Mouse (Mus musculus) adrenal gland, postnatal 4 days (tissue): Measurements from ENCODE around the gene Tsen2. TPM values are rescaled to one million over a fixed set of nuclear protein-coding genes. Genes with fewer than 3 reads are reported as not detected.

ENCODE experiments used
- DNase-seq, 2 experiments: peaks; one replicate each; pipeline ENCODE4 v3.0.0; 2021 to 2022; ENCODE audit warnings: low spot score in 2 of 2, mixed read lengths in 2 of 2
- long read RNA-seq, 2 experiments: library from polyadenylated mRNA; stranded (forward); transcript quantifications; one replicate each; pipeline ENCODE4 v2.0.0; 2021
- total RNA-seq, 2 experiments: library from RNA; stranded (reverse); gene quantifications; 2 replicates each; pipeline ENCODE4 v1.2.3; 2021

Gene Tsen2
- 10 to 100 TPM; 18.4 to 20.7 TPM for total RNA-seq
- long read RNA-seq, experiment 1, transcript Tsen2-201 (12 exons, 2,106 nt), result major isoform, 11 of 28 reads
- long read RNA-seq, experiment 1, partial matches to known transcripts, result 16 of 28 reads
- long read RNA-seq, experiment 1, other reads (novel, unspliced or antisense), result 0 of 28 reads
- long read RNA-seq, experiment 2, transcript Tsen2-201 (12 exons, 2,106 nt), result major isoform, 23 of 40 reads
- long read RNA-seq, experiment 2, partial matches to known transcripts, result 10 of 40 reads
- long read RNA-seq, experiment 2, other reads (novel, unspliced or antisense), result 7 of 40 reads

DNA sequence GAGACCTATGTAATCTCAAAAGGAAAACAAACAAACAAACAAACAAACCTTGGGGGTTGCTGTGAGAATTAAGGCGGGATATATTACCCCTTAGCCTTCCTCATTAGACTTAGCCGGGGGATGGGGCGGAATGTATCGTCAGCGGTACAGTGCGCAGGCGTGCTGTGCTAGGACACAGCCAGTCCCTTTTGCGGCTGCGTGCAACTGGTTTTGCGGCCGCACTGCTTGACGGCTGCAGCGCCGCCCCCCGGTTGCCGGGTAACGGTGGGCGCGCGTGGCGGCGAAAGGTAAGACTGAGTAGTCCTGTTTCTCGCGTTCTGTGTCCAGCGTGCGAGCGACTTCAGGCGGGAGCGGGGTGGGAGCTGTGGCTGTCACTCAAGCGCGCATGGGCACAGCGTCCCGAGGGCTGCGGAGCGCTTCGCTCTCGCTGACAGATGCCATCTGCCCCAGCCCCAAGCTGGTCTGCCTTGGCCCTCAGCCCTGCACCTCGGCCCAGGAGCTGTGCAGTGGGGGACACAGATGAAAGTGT, at the start of gene Tsen2:
Gene Tsen2, plus strand, starts transcription at position 223 of the 529 bp plus-strand sequence.
- DNase-seq, result peak; percentile 95 to 96

DNA sequence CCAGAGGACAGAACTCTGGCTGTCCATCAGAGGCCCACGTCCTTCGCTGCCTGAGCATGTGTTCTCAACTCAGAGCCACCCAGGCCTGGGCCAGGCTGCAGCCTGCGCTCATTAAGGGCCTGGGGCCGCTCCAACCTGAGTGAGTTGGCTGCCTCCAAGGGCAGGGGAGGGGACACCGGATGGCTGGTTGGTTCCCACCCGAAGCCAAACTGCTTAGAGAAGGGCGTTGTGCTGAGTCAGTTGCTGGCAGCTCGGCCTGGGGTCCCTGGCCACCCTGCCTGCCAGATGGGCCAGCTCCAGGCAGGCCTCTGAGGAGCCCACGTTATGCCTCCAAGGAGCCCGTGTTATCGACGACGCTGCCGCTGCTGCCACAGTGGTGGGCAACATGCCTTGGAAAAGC, 44.9 kb upstream of the Tsen2 start:
- no peak for DNase-seq

DNA sequence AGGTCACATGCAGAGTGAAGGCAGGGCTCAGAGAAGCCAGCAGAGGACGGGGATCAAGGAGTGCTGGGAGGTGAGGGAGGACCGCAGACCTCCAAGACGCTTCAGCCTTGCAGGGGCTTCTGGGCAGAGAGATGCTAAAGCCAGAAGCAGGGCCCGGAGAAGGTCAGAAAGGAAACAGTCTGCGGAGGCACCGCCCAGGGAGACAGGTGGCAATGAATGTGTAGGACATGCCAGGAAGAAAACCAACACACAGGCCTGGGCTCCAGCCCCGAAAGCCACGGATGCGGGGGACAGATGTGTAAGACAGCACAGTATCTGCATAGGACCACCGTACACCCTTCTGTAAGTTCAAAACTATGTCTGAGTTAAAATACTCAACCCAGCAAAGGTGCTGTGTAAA, 44.2 kb upstream of the Tsen2 start:
- no peak for DNase-seq

DNA sequence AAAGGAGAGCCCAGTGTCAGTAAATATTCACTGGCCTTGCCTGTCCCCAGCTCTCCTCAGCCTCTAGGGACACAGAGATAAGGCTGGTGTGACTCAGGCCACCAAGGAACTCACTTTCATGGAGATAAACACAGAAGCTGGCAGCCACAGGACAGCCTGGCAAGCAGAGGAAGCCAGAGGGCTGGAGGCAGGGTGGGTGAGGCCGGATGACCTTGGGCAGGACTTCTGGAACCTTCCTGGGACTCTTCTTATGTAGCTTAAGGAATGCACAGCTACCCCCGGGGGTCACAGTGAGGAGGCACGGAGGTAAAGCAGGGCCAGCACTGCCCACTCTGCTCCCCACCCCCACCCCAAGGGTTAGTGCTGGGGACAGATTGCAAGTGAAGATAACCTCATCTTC, 43.3 kb upstream of the Tsen2 start:
- no peak for DNase-seq

DNA sequence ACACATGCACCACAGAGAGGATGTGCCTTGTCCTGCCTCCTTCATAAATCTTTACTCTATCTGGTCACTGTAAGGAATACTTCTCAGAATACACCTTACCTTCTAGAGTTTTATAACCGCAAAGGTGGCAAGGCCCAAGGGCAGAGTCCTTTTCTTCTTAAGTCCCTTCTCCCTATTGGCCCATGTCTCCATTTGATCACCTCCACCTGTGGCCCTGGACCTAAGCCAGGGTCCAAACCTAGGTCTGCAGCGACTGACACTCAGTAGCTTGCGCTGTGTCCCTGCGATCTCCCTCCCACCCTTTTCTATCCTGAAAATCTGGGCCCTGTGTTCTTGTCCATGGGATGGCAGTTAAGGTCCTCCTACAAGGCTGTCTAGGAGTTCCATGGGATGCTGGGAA, 41.4 kb upstream of the Tsen2 start:
- no peak for DNase-seq

DNA sequence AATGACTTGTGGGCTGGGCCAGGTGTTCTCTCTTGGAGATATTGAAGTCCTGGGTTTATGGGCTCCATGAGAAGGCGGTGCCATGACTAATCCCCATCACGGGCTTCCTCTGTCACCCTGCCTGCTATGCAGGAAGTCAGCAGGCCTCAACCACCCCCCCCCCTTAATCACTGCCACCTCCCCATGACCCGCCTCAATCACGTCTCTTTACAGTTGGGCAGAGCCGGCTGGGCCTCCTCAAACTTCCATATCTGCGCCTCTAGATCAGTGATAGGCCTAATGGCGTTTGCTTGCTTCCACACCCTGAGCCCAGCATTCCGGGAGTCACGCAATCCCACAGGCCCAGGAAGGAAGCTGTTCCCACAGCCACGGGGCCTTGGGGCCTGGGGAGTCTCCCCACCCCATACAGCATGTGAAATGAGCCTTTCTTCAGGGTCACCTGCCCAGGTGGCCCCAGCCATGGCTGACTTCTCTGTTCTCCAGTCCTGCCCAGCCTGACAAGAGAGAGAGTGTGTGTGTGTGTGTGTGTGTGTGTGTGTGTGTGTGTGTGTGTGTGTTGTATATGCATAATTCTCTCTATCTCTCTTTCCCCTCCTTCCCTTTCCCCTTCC, 40.8 kb upstream of the Tsen2 start:
- no peak for DNase-seq

DNA sequence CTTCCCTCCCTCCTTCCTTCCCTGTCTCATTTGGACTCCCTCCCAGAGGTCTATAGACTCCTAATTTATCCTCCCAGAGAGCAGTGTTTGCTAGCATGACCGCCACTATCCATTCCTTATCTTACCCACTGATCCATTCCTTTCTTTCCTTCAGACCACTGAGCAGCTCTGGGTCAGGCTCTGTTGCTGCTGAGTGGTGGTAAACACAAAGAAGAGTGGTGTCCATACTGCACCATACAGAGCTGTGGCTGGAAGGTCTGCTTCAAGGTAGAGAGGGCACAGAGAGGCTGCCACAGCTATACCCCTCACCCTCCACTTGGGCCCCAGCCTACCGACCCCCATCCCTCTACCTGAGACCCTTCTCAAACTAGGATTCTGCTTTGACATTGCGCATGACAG, 40.3 kb upstream of the Tsen2 start:
- DNase-seq, result no peak

DNA sequence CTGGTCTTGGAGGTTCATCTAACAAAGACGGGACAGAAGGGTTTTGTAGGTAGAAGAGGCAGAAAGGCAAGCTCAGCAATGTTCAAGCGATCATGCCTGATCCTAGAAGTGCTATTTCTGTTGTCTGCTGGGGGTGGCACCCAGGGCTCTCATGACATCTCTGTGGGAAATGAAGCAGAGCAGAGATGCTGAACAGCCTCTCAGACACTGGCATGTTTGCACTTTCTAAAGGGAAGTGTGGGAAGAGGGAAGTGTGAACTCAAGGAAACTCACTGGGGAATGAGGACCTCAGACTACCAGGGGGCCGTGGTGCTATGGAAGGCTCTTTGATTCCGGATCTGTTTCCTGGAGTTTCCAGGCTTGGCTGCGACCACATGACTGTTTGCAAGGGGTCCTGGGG, 39.5 kb upstream of the Tsen2 start:
- DNase-seq, result no peak

DNA sequence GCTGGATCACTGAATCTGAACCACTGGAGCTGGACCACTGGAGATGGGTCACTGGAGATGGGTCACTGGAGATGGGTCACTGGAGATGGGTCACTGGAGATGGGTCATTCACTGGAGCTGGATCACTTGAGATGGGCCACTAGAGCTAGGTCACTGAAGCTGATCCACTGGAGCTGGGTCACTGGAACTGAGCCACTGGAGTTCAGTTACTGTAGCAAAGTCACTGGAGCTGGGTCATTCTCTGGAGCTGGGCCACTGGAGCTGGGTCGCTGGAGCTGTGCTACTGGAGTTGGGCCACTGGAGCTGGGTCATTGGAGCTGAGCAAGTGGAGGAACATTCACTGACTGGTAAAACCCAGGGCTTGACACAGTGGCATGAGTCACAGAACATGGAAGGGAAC, 38.0 kb upstream of the Tsen2 start:
- no peak for DNase-seq

DNA sequence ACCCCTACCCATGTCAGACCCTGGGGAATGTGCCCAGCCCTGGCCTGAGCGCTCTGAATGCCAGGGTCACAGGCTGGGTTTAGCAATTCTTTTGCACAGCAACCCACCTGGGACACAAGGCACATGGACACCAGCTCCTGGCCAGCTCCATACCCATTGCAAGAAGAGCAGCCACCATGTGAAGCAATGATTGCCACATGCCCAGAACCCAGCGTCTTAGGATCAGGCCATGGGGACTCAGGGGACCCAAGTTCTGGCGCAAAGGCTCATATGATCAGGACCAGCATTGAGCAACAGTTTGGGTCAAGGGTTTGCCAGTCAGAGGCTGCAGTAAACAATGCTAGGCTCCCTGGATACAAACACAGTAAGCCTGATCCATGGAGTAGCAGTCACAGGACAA, 33.0 kb upstream of the Tsen2 start:
- no peak for DNase-seq

DNA sequence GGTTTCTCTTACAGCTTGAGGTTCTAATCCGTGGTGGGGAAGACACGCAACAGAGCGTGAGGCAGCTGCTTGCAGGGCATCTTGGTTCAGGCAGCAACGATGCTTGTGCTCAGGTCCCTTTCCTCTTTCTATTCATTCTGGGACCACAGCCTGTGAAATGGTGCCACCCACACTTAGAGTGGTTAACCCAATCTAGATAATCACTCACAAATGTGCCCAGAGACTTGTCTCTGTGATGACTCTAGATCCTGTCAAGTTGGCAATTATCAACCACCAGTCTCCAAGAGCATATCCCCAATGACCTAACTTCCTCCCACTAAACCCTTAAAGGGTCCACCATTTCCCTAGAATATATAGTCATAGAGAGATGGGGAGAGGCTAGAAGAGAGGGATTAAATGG, 31.3 kb upstream of the Tsen2 start:
- no peak for DNase-seq

DNA sequence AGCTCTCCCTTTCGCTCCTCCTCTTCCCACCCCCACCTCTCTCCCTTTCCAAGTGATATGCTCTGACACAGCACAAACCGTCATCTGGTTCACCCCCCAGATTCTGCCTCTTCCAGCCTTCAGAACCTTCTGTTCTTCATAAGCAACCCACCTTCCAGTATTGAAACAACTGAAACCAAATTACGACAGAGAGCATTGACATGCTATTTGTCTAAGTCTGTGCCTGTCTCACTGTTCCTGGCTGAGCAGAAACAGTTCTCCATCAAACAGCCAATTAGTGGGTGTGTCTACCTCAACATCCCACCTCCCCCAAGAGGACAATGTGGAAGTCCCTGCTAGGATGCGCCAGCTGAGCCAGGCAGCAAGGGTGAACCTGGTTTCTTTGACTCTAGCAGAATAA, 26.6 kb upstream of the Tsen2 start:
- no peak for DNase-seq

DNA sequence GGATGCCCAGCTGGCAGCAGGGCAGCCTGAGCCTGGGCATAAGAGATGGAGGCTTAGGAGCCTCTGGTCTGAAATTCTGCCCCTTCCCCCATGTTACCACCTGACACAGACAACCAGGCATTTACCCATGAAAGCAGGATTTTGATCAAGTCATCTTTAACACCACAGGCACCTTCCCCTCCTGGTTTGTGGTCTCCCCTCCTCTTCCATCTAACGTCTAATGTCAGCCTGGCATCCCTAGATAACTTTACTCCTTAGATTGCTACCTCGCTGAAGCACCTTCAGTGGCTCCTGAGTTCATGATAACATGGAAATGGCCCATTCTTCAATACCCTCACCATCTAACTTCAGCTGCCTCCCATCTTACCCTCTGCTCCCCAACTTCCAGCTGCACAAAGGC, 26.1 kb upstream of the Tsen2 start:
- DNase-seq, result no peak

DNA sequence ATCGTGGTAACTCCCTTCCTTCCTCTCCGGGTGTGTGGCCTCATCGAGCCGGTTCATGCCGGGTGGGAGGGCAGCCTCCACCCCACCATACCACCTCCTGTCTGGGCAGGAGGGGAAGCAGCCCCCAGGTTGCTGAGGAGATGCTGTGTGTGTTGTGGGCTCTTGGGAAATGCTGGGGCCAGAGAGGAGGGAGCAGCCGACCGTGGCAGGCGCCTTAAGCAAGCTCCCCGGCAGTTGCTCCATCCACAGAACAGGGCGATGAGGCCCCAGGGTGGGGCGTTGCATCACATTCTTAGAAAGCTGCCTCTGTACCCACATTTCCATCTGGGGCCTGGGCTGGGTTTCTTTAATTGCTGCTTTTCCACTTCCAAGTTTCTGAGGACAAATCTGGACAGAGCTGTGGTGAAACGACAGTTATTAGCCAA, 25.2 kb upstream of the Tsen2 start:
- DNase-seq, result no peak

DNA sequence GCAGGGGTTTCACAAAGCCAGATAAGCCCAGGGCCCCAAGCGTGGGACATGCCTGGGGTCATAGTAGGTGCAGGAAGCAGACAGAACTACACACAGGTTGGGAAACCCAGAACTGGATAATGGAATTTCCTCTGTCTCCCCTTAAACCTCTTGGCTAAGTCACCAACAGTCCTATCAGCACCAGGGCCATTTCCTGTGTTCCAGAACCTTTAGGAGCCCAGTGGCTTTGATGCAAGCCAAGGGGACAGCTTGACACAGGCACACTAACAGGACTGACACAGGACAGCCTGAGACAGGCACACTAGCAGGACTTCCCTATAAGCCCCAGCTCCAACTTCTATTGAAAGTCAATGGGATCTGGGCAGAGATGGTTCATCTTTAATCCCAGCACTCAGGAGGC, 22.5 kb upstream of the Tsen2 start:
- no peak for DNase-seq

DNA sequence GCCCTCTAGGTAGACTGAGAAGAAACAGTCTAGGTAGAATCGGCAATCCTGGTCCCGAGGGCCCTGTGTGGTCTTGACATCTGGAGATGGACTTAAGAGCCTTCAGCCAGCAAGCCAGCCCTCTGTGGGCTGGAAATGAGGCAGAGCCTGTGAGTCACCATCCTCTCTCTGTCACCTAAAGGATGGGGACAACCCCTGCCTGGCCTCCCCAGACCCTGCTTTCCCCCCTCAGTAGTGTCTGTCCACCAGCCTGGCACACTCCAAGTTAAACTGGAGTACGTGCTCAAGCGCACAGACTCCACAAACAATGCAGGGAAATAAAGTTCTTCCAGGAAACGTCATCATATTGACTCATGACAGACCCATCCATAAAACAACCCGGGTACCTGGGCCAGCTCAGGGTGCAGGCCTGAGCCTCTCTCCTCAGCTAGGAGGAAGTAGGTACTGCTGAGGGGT, 21.7 kb upstream of the Tsen2 start:
- DNase-seq, result no peak

DNA sequence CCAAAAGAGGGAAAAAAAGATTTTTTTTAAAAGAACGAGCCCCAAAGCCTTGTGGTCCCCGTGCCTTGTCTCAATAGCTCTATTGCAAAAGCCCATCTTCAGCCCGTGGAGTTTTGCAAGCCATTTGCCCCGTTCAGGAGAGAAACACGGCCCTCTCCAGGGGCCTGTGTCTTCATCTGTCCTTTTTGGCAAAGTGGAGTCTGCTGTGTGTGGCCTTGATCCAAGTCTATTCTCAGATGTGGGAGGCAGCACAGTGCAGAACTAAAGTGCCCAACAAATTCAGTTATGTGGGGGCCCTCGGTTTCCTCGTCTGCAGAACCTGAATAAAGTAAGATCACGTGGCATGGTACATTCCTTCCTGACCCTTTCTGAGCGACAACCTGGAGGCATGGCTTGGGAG, 21.3 kb upstream of the Tsen2 start:
- no peak for DNase-seq

DNA sequence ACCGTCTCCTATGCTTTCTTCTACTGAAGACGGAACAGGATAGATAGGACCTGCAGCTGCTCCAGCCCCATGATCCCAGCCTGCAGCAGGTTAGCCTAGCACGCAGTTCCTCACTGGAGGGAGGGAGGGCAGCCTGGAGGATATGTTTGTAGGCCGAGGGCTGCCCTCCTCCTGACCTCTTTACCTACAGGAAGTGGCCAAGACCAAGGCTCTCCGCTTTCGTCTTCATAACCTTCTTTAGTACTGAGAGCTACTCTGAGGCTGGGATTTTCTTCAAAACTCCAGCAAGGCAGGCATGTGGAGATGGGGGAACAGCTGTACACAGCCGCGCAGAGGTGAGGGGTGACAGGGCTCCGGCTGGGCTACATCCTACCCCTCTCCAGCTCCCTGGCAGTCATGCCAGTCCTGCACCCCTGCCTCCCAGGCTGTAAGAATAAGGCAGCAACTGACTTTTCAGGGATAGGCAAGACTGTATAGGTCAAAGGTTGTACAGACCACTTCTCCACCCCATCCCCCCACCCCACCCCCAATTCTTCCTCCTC, 19.9 kb upstream of the Tsen2 start:
- no peak for DNase-seq

DNA sequence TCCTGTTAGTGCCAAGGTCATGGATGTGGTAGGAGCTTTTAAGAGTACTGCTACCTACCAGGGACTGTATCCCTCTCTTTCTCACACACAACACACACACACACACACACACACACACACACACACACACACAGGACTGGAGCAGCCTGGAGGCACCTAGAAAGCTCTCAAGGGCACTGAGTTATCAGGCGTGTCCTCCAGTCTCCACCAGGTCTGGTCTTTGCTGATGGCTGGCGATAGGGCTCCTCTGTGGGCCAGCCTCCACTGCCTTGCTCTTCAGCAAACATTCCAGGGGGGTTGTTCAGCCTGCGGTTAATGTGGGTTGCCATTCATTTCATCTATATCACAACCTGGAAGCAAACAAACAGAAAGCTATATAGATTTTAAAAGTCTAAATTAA, 17.0 kb upstream of the Tsen2 start:
- DNase-seq, result no peak

DNA sequence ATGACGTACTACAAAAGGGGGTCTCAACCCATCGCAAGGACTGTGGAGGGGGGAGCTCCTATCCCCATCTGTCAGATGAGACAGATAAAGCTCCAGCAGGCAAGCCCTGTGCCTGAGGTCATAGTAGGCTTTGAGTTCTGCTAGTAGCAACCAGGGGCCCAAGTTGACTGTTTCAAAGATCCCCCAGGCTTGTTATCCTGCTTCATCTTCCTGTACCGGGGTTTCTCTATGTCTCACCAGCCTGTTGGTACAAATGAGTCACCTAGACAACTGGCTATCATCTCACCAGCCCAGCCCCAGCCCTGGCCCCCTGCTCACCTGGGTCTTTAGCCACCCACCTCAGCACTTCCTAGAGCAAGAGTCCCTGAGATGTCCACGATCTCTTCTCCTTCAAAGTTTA, 16.1 kb upstream of the Tsen2 start:
- no peak for DNase-seq

DNA sequence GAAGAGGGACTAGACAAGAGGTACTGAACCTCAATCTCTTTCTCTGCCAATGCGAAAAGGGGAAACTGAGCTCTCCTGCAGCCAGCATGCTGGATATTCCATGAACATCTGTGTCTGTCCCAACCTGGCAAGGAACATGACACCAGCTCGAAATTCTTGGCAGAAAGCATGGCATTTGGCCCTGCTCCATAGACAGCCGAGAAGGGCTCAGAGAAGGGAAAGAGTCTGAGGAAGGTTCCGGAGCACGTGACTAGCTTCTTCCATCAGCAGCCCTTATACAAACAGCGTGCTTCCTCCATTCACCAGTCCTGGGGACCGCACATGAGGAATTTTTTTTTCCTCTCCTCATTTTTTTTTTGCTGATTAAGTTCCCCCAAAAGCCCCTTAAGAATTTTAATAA, 9.8 kb upstream of the Tsen2 start:
- no peak for DNase-seq

DNA sequence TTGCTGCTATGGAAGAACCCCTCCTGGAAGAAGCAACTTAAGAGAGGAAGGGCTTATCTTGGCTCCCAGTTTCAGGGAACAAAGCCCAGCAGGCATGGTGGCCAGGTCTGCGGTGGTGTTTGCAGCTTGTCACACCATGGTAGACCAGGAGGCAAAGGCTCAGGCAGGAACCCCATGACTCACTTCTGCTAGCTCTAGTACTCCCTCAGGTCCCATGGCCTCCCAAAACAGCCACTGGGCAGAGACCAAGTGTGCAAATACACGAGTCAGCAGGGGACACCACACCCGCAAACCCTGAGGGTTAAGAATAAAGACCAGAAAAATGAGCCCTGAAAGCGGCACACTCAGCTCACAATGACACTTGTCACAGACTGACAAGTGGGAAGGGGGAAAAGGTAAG, 8.3 kb upstream of the Tsen2 start:
- no peak for DNase-seq
